Comparison of ENCODE assay signal across 24 mouse cellular contexts in the genomic region with DNA sequence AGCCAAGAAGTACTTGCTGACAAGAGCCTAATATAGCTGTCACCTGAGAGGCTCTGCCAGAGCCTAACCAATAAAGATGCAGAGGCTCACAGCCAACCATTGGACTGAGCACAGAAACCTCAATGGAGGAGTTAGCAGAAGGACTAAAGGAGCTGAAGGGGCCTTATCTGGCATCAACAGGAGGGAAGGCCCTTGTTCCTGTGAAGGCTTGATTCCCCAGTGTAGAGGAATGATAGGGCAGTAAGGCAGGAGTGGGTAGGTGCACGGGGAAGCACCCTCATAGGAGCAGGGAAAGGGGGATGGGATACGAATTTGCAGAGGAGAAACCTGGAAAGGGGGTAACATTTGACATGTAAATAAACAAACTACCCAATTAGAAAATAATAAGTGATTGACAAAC. TPM values are rescaled to one million over a fixed set of nuclear protein-coding genes. Genes with fewer than 3 reads are reported as not detected.
DNase-seq lines count a peak whose midpoint lies in the region; ATAC-seq lines count a peak whose summit lies in the region.
"Had no signal": no experiment of that assay in that cellular context is flagged by ENCODE, and none has a peak within 500 bp of the region (broad histone marks: within the 10 kb centered on the region; RNA-seq: fewer than 3 reads in every experiment).

No protein-coding gene starts in this region.

- peaks cover 17% of the 10 kb centered on the region for H3K4me1 ChIP-seq in liver, embryonic 12.5 days
- no peaks in the 10 kb centered on the region; the same call in 1 of the 2 replicates for H3K4me1 ChIP-seq in liver, embryonic 16.5 days (ENCODE audit: control insufficient read depth, low read depth, low read length)
- H3K4me1 ChIP-seq: embryonic facial prominence, embryonic 13.5 days; forebrain, embryonic 13.5 days; heart, embryonic 13.5 days; hindbrain, embryonic 13.5 days had no signal

- DNase-seq in liver = peak; percentile 47
- DNase-seq in c-Kit-positive CD71-positive TER-119-positive erythroid progenitor cells, embryonic 14.5 days (ENCODE audit: low spot score) = no peak
- no peak for DNase-seq in B cell, adult 2 months
- no peak for DNase-seq in embryo, embryonic 10.5 days (ENCODE audit: low spot score)
- DNase-seq: adrenal gland, adult 8-10 months; adrenal gland, postnatal 36 days; cerebellum, adult 11 months; cerebellum, adult 8-10 months; cerebellum, postnatal 25 days; forebrain, postnatal 0 days; gastrocnemius, postnatal 25 days; heart, adult 11 months had no signal

- H3K4me3 ChIP-seq in liver, embryonic 12.5 days = no peak overlapping the region
- H3K4me3 ChIP-seq in liver, embryonic 16.5 days (ENCODE audit: low read depth, low read length) = no peak overlapping the region
- H3K4me3 ChIP-seq: embryonic facial prominence, embryonic 13.5 days; forebrain, embryonic 13.5 days; heart, embryonic 13.5 days; hindbrain, embryonic 13.5 days had no signal

- peaks cover 41% of the 10 kb centered on the region for H3K36me3 ChIP-seq in liver, embryonic 12.5 days
- no peaks in the 10 kb centered on the region for H3K36me3 ChIP-seq in liver, embryonic 16.5 days (ENCODE audit: control insufficient read depth, insufficient read depth)

- no peaks in the 10 kb centered on the region for H3K27me3 ChIP-seq in liver, embryonic 12.5 days (replicated peaks)
- H3K27me3 ChIP-seq in liver, embryonic 16.5 days (ENCODE audit: control insufficient read depth, insufficient read depth, low read depth, low read length) = no peaks in the 10 kb centered on the region
- H3K27me3 ChIP-seq: embryonic facial prominence, embryonic 13.5 days; forebrain, embryonic 13.5 days; heart, embryonic 13.5 days; hindbrain, embryonic 13.5 days had no signal

- peak overlapping the region; percentile 37 for H3K4me2 ChIP-seq in liver, embryonic 12.5 days
- peak overlapping the region; percentile 21; the same call in 1 of the 2 replicates for H3K4me2 ChIP-seq in liver, embryonic 16.5 days (ENCODE audit: low read depth, low read length)
- H3K4me2 ChIP-seq: embryonic facial prominence, embryonic 13.5 days; forebrain, embryonic 13.5 days; heart, embryonic 13.5 days; hindbrain, embryonic 13.5 days had no signal

- 27% methylated on average over 2 of the region's 2 CpGs for WGBS in liver, embryonic 12.5 days (ENCODE audit: insufficient replicate concordance)
- 24% methylated on average over 2 of the region's 2 CpGs for WGBS in liver, embryonic 16.5 days (ENCODE audit: insufficient replicate concordance)

- peak; percentile 99 for ATAC-seq in liver, embryonic 12.5 days
- ATAC-seq in liver, embryonic 16.5 days (ENCODE audit: low read depth) = peak; percentile 93
- ATAC-seq: CD4-positive, CD25-positive, alpha-beta regulatory T cell, adult 4 months; forebrain, embryonic 13.5 days; forebrain, postnatal 0 days; hindbrain, postnatal 0 days had no signal

- peak overlapping the region; percentile 62 for H3K27ac ChIP-seq in liver, embryonic 12.5 days
- no peak overlapping the region for H3K27ac ChIP-seq in liver, embryonic 16.5 days (ENCODE audit: low read length)
- H3K27ac ChIP-seq: embryonic facial prominence, embryonic 13.5 days; forebrain, embryonic 13.5 days; heart, embryonic 13.5 days; hindbrain, embryonic 13.5 days; hindbrain, postnatal 0 days had no signal

- no peaks in the 10 kb centered on the region for H3K9me3 ChIP-seq in liver, embryonic 12.5 days (replicated peaks)
- no peaks in the 10 kb centered on the region for H3K9me3 ChIP-seq in liver, embryonic 16.5 days (replicated peaks; ENCODE audit: control insufficient read depth, low read length)
- H3K9me3 ChIP-seq: embryonic facial prominence, embryonic 13.5 days; forebrain, embryonic 13.5 days; G1E; heart, embryonic 13.5 days; hindbrain, embryonic 13.5 days had no signal

- no peak overlapping the region for H3K9ac ChIP-seq in liver, embryonic 12.5 days
- no peak overlapping the region for H3K9ac ChIP-seq in liver, embryonic 16.5 days (ENCODE audit: low read depth, low read length)
- H3K9ac ChIP-seq: embryonic facial prominence, embryonic 13.5 days; forebrain, embryonic 13.5 days; forebrain, postnatal 0 days; heart, embryonic 13.5 days; hindbrain, embryonic 13.5 days had no signal

RNA-seq across cellular contexts. Expression of a gene that starts 36.1 kb away (rescaled TPM):
- polyA plus RNA-seq in liver, embryonic 12.5 days (2016; fragmentation: Nextera tagmentation; extraction: Ambion mirVana) = not detected in 2 replicates
- not detected in 2 replicates for polyA plus RNA-seq in liver, embryonic 16.5 days (2015; fragmentation: Nextera tagmentation; extraction: Ambion mirVana)
- polyA plus RNA-seq: CD4-positive, CD25-positive, alpha-beta regulatory T cell, adult 4 months; cortical plate, adult 2 months; embryonic facial prominence, embryonic 13.5 days; forebrain, embryonic 13.5 days; forebrain, postnatal 0 days; G1E; heart, embryonic 13.5 days; heart, postnatal 0 days; hindbrain, embryonic 13.5 days; hindbrain, postnatal 0 days; intestine, embryonic 14.5 days had no signal

RNA-seq across cellular contexts. Expression of a gene that starts 51.3 kb away (rescaled TPM):
- polyA plus RNA-seq in liver, embryonic 12.5 days (2016; fragmentation: Nextera tagmentation; extraction: Ambion mirVana) = 6.0 and 7.2 TPM in 2 replicates
- polyA plus RNA-seq in liver, embryonic 16.5 days (2015; fragmentation: Nextera tagmentation; extraction: Ambion mirVana) = 3.8 and 4.2 TPM in 2 replicates
